Mouse (Mus musculus): ENCODE results near the gene Tmem158.

The Tmem158 gene

DNA sequence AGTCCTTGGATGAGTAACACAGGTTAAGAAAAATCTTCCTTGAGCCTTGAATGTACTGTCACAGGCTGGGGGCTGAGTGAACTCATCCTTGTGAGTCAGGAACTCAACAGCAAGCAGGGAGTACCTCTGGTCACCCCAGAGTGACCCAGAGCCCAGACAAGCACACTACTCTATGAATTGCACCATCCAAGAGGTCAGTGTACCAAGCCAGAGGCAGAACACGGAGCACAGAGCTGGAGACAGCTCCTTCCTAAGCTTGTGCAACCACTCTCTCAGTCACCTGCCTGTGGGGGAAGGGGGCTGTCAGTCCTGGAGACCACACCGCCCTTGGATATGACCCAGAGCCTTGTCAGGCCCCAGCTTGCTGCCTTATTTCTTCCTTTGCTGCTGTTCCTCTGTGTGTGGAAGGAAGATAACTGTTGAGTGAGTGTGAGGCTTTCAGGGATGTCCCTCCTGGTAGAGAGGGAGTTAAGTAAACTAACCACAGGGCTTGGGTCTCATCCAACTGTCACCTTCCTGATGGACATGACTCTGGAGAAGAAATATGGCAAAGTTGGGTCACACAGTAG is 35.6 kb downstream of the Tmem158 start:
- ChIA-PET CTCF (interaction anchor here in 1 of 4 experiments (1.6 kb wide), 1 partner anchor 65 kb away, joined by 4 read pairs; no protein-coding TSS in a partner anchor), POLR2A (interaction anchor here in 1 of 4 experiments (0.6 kb wide), 1 partner anchor 96 kb away, joined by 3 read pairs; no protein-coding TSS in a partner anchor)

DNA sequence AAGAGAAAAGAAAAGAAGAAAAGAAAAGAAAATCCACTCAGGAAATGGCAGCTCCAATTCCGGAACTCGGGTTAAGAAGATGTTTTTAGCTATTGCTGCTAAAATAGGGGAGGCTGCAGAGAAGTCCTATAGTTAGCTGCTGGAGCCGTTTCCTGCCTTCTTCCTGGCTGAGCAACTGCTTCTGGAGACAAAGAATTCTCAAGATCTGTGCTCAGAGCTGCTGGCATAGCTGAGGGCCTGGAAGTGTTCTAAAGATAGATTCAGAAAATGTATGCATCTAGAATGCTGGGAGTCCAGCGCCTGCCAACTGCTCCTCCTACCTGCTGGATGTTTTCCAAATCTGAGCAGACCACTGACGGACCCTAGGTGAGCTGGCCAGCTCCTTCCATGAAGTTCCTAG is 40.7 kb downstream of the Tmem158 start:
- ChIA-PET POLR2A (interaction anchor here in 1 of 4 experiments (1.1 kb wide), 1 partner anchor 40 kb away, joined by 3 read pairs; no protein-coding TSS in a partner anchor), CTCF (interaction anchor here in 1 of 4 experiments (0.6 kb wide), 1 partner anchor 18 kb away, joined by 3 read pairs; no protein-coding TSS in a partner anchor)

GRCm38 (mm10) chr9:123215621-123216440 is 44.7 kb downstream of the Tmem158 start, which contains the start of gene Cdcp1:
Gene Cdcp1 (minus strand): TSS chr9:123216038.
- POLR2A ChIA-PET, result interaction anchor here in 3 of 4 experiments (0.8 to 2.1 kb wide), 9 partner anchors 10 to 313 kb away, joined by 3 to 8 read pairs (median 5); partner anchors contain the start of genes Exosc7 (in 1 of the 3), Sacm1l (in 1 of the 3) and Zdhhc3 (in 1 of the 3)
- CTCF ChIA-PET, result interaction anchor here in 3 of 4 experiments (1.0 to 1.4 kb wide), 4 partner anchors 37 to 289 kb away, joined by 3 to 4 read pairs (median 3); no protein-coding TSS in a partner anchor

GRCm38 (mm10) chr9:123213371-123213770 is 47.2 kb downstream of the Tmem158 start:
- ChIA-PET CTCF (no interaction called here), POLR2A (no interaction called here)
